Mouse (Mus musculus) cerebellum, adult 2 months (tissue): ENCODE measurements around the gene Zdhhc5. TPM values are rescaled to one million over a fixed set of nuclear protein-coding genes. Genes with fewer than 3 reads are reported as not detected.
A peak's percentile ranks its signal among the peaks of the same experiment; 100 is the strongest.
"Not testable (repeated sequence)": the region's sequence is repeated elsewhere in the genome, so short reads cannot be mapped to it uniquely, and the experiment has no call there.

Experiments
- DNase-seq, 2 experiments: peaks; one replicate each; pipeline ENCODE4 v3.0.0; 2021
- H3K27ac ChIP-seq: fragments of 200-500 bp; 2 replicates; pipeline ENCODE4 v1.5.1; 2012; ENCODE audit warnings: low read length, control low read depth, inconsistent platforms; ENCODE audit not compliant: insufficient read depth
- H3K27me3 ChIP-seq: fragments of 200-500 bp; 2 replicates; pipeline ENCODE4 v1.6.1; 2012; ENCODE audit warnings: inconsistent platforms, mild to moderate bottlenecking, low read length, moderate library complexity; ENCODE audit not compliant: control insufficient read depth, insufficient read depth
- H3K4me1 ChIP-seq: fragments of 200-500 bp; 2 replicates; pipeline ENCODE4 v1.6.1; 2011; ENCODE audit warnings: low read length; ENCODE audit not compliant: control insufficient read depth, insufficient read depth
- H3K4me3 ChIP-seq: fragments of 200-500 bp; replicated peaks from 2 replicates; pipeline ENCODE3; 2011; ENCODE audit warnings: mild to moderate bottlenecking, low read depth, low read length, control low read depth; ENCODE audit not compliant: insufficient read depth
- CTCF ChIP-seq: fragments of 200-500 bp; IDR thresholded peaks from 2 replicates; pipeline ENCODE4 v1.5.1; 2011; ENCODE audit warnings: low read depth, mild to moderate bottlenecking, control low read depth, low read length, moderate library complexity, borderline replicate concordance; ENCODE audit not compliant: insufficient read depth
- POLR2A ChIP-seq: fragments of 200-500 bp; IDR thresholded peaks from 2 replicates; pipeline ENCODE4 v1.6.1; 2011; ENCODE audit warnings: low read length, control low read depth, borderline replicate concordance; ENCODE audit not compliant: insufficient read depth
- WGBS: fragments of 180-500 bp; shearing (Covaris S2); methylation state at CpG from one replicate; pipeline ENCODE4 v1.1.7; 2018; 5-methylcytosine and 5-hydroxymethylcytosine counted together
- polyA plus RNA-seq: library from polyadenylated mRNA; depleted of rRNA; stranded (reverse); fragments of >200 nt; gene quantifications from 2 replicates; pipeline ENCODE4 v1.2.3, GENCODE M21; 2012

The Zdhhc5 gene
- polyA plus RNA-seq, 1 experiment = 37.4 TPM

GRCm38 (mm10) chr2:84682605-84683183, 32.3 kb downstream of the Zdhhc5 start:
- Histone ChIP-seq H3K4me1 (no peaks in the 10 kb centered on the region), H3K27me3 (no peaks in the 10 kb centered on the region), H3K27ac (no peak overlapping the region), H3K4me3 (no peak overlapping the region)
- TF ChIP-seq POLR2A = no peak
- no peak for TF ChIP-seq CTCF
- no peak for DNase-seq
- 79% methylated on average over 6 of the region's 6 CpGs for WGBS

GRCm38 (mm10) chr2:84679016-84679415, 36.0 kb downstream of the Zdhhc5 start, which contains the start of gene Tmx2:
Gene Tmx2 (minus strand): TSS chr2:84679140.
- no peak within 1 kb of the TSS for H3K27ac ChIP-seq
- DNase-seq = no peak
- peaks cover 12% of the 10 kb centered on the region; the same call in 1 of the 2 replicates for H3K4me1 ChIP-seq
- TF ChIP-seq CTCF (no peak), POLR2A (no peak)
- peak within 1 kb of the TSS; percentile 98 for H3K4me3 ChIP-seq
- H3K27me3 ChIP-seq = no peaks in the 10 kb centered on the region
- 13% methylated on average over 8 of the region's 8 CpGs for WGBS

GRCm38 (mm10) chr2:84677968-84678880, 36.8 kb downstream of the Zdhhc5 start, which contains the start of the genes Gm28635 and Med19:
Gene Gm28635 (minus strand): TSS chr2:84678041.
Gene Med19 (plus strand): TSS chr2:84678402.
- peaks cover 12% of the 10 kb centered on the region; the same call in 1 of the 2 replicates for H3K4me1 ChIP-seq
- no peak for TF ChIP-seq CTCF
- TF ChIP-seq POLR2A = peak; percentile 60; the same call in 1 of the 2 replicates
- H3K27me3 ChIP-seq = no peaks in the 10 kb centered on the region
- under 1% methylated on average over 44 of the region's 44 CpGs for WGBS
- H3K27ac ChIP-seq = peak within 1 kb of the TSS; percentile 58; the same call in 1 of the 2 replicates
- DNase-seq = peak; percentile 90 to 99
- peak within 1 kb of the TSS; percentile 98 for H3K4me3 ChIP-seq

GRCm38 (mm10) chr2:84677270-84677967, 37.6 kb downstream of the Zdhhc5 start:
- Histone ChIP-seq H3K4me1 (peaks cover 12% of the 10 kb centered on the region; the same call in 1 of the 2 replicates), H3K4me3 (peak overlapping the region; percentile 60), H3K27me3 (no peaks in the 10 kb centered on the region), H3K27ac (peak overlapping the region; percentile 58; the same call in 1 of the 2 replicates)
- no peak for DNase-seq
- TF ChIP-seq CTCF (peak; percentile 44; the same call in 1 of the 2 replicates), POLR2A (no peak)
- 6% methylated on average over 22 of the region's 22 CpGs for WGBS

GRCm38 (mm10) chr2:84671535-84671934, 43.4 kb downstream of the Zdhhc5 start:
- not testable (repeated sequence) for H3K27ac ChIP-seq, DNase-seq, H3K4me3 ChIP-seq, H3K27me3 ChIP-seq
- peaks cover 12% of the 10 kb centered on the region; the same call in 1 of the 2 replicates for H3K4me1 ChIP-seq
- WGBS = 55% methylated on average over 4 of the region's 5 CpGs

GRCm38 (mm10) chr2:84670569-84670933, 44.4 kb downstream of the Zdhhc5 start, which contains the start of gene Selenoh:
Gene Selenoh (minus strand): TSS chr2:84670770.
- Histone ChIP-seq H3K4me1 (peaks cover 2% of the 10 kb centered on the region; the same call in 1 of the 2 replicates), H3K4me3 (peak within 1 kb of the TSS; percentile 90), H3K27ac (peak within 1 kb of the TSS; percentile 35), H3K27me3 (no peaks in the 10 kb centered on the region)
- TF ChIP-seq POLR2A = peak; percentile 41; the same call in 1 of the 2 replicates
- no peak for TF ChIP-seq CTCF
- WGBS = 1% methylated on average over 20 of the region's 20 CpGs
- peak; percentile 79 to 81 for DNase-seq

GRCm38 (mm10) chr2:84669828-84670568, 45.0 kb downstream of the Zdhhc5 start:
- TF ChIP-seq CTCF (no peak), POLR2A (no peak)
- no peaks in the 10 kb centered on the region for H3K27me3 ChIP-seq
- peaks cover 2% of the 10 kb centered on the region; the same call in 1 of the 2 replicates for H3K4me1 ChIP-seq
- WGBS = 1% methylated on average over 39 of the region's 39 CpGs
- H3K27ac ChIP-seq = peak overlapping the region; percentile 35
- peak in 1 of 2 experiments; percentile 59 for DNase-seq
- H3K4me3 ChIP-seq = peak overlapping the region; percentile 90
